Mouse (Mus musculus) megakaryocyte-erythroid progenitor cell, adult 5-6 weeks (primary cell): ENCODE results near the gene Ston1. TPM values are rescaled to one million over a fixed set of nuclear protein-coding genes. Genes with fewer than 3 reads are reported as not detected.

Experiments used
- ATAC-seq: replicated peaks from 2 replicates; pipeline ENCODE4 v1.8.0; 2016; ENCODE audit warnings: mild to moderate bottlenecking, inconsistent platforms; ENCODE audit not compliant: severe bottlenecking, poor library complexity, low FRiP score, low TSS enrichment
- total RNA-seq, 2 experiments: library from RNA; stranded (forward) in 1 of 2; stranded (reverse) in 1 of 2; fragments of 200-1000, 215-1000 nt in 1 of 2; fragments of >200 nt in 1 of 2; fragmentation: Nextera tagmentation in 1 of 2; gene quantifications; 2 replicates each; pipeline ENCODE4 v1.2.3; 2014 to 2017

The Ston1 gene
- total RNA-seq, 2 experiments from 2014 or later = 1.2 TPM; not detected in 1

DNA sequence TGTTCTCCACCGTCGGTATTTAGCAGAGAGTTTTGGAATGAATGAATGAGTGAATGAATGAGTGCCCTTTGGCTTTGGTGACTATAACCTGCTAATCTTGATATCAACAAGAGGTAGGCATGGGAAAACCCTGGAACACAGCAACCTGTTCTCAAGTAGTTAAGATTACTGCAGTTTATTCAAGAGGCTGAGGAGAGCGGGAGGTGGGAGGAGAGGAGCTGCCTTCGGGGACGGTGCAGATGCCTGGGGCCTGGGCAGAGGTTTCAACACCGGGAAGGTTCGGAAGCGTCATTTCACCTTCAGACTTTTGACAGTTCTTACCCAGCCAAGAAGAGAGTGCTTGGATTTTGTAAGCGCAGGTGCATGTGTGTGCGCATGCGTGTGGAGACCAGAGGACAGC is 14.5 kb upstream of the Ston1 start:
- ATAC-seq = no peak

DNA sequence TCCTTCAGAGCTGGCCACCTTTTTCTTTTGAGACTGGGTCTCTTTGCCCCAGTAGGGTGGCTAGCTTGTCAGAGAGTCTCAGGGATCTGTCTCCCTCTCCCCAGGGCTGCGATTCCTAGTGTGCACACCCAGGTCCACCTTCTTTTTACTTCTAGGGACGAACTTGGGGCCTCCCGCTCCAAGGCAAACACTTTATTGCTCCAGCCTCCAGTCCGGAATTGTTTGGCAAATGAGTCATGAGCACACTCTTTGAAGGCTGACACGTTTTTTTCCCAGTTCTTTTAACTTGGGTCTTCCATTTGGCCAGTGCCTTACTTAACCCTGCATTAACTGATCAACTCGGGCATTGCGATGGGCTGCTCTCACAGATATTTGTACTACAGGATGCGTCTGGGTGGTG is 14.1 kb upstream of the Ston1 start:
- no peak for ATAC-seq

DNA sequence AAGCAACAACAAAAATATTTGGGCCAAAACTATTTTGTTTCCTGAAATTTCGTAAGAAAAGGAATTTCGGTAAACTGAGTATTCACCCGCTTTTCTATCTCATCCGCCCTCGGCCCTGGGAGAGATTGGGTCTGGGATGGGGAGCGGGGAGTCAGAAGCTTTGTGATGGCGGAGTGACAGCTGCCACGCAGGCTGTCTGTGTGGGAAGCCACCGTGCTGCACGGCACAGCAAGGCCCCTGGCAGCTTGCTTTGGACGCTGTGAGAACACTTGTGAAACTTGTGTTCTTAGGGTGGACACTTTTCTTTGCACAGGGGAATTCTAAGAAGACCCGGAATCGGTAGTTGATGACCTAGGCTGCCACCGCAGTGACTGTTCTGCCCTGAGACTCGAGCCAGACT is 10.1 kb upstream of the Ston1 start:
- no peak for ATAC-seq

DNA sequence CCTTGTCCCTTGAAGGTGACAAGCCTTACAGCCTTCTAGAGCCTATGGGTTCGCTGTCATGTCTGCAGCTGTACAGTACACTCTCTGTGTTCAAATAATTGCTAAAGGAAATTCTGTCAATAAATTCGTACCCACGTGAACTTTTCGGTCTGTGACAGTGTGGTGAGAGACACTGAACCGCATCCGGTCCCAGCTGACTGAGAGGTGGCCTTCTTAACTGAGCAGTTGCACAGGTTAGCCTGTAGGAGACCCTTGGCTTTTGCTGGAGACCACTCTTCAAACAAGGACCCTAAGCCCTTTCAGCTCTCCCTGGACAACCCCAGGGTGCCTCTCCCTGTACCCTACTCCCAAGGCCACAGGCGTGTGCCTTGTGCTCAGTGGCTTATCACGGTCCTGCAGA is 9.3 kb upstream of the Ston1 start:
- ATAC-seq = 0 out of 2 replicates have a peak, but pooled peaks have one; percentile 52

- ATAC-seq = no peak
These were observed 7.2 kb upstream of the Ston1 start for GRCm38 (mm10) chr17:88590251-88590650.

DNA sequence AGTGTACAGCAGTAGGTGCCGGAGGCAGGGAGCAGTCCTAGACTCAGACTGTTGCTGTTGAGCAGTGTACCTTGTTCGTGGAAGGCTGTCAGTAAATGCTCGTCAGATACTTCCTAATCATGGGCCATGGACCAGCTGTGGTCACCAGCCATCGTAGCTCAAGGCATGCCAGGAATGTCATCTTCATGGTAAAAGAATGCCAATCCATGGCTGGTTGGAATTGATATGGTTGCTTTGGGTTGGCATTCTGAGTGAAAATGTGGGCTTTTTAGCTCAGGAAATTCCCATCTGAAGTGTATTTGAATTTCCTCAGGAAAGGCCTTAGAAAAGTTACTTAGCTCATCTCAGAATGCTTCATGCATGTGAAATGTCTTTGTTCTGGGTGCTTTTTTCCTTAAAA is 2.4 kb upstream of the Ston1 start:
- ATAC-seq = no peak

GRCm38 (mm10) chr17:88596068-88596467 is 1.4 kb upstream of the Ston1 start:
- no peak for ATAC-seq

DNA sequence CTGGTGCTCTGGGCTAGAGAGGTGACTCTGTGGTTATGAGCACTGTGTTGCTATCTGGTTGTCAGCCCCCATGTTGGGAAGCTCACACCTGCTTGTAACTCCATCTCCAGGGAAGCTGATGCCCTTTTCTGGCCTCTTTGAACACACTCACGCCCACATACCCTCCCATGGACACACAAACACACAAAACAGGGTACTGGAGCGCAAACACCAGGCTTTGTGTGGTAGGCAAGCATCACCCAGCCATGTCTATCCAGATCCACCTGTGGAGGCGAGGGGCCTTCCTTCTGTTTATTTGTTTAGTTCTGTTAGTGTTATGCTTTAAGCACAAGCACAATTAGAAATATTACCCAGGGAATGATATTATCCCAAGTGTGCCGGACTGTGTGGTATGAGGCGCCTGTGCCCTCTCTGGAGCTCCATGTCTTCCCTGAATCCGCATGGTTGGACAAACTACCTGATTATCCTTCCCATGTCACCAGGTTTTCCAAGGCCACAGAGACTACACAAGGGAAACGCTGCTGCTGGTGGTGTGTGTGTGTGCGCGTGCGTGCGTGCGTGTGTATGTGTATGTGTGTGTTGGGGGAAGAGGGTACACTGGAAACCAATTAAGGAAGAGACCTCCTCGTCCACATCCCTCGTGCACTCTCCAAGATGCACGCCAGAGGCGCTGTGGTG is 801 bp upstream of the Ston1 start:
- peak; percentile 92 for ATAC-seq

- ATAC-seq = 0 out of 2 replicates have a peak, but pooled peaks have one; percentile 7
These were observed 554 bp downstream of the Ston1 start for GRCm38 (mm10) chr17:88598056-88598420.

- ATAC-seq = no peak
These were observed 1.3 kb downstream of the Ston1 start for GRCm38 (mm10) chr17:88598570-88599368.

GRCm38 (mm10) chr17:88600492-88601026 is 3.1 kb downstream of the Ston1 start:
- no peak for ATAC-seq

DNA sequence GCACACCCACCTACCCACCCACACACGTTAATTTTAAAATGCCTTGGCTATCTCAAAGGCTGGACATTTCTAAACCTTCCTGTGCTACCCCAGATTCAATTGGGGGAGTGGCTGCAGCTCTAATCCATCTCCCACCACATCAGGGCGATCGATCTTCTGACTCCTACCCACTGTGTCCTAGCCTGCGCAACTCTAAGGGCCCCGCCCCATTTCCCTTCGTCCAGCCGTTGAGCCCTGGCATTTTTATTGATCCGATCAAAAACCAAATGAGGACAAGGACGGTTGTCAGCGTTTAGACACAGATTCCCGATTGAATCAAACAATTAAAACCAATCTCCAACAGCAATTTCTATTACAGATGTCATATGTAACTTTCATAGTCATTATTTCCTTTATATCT is 6.5 kb downstream of the Ston1 start:
- no peak for ATAC-seq

DNA sequence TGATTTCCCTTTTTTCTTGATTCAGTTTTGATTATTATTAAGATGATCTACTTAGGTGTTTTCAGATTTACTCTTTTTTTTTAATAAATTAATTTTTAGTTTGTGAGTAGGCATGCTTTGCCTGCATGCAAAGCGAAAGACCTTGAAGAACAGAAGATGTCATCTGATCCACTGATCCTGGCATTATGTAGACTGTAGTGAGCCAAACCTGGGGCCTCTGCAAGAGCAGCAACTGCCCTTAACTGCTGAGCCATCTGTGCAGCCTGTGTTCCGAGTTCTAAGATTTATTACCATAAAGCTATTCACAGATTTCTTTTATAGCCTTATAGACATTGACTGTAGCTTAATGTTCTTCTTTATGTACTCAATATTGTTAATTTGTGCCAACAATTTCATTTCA is 8.6 kb downstream of the Ston1 start:
- ATAC-seq = no peak

GRCm38 (mm10) chr17:88609361-88609760 is 11.9 kb downstream of the Ston1 start:
- no peak for ATAC-seq

DNA sequence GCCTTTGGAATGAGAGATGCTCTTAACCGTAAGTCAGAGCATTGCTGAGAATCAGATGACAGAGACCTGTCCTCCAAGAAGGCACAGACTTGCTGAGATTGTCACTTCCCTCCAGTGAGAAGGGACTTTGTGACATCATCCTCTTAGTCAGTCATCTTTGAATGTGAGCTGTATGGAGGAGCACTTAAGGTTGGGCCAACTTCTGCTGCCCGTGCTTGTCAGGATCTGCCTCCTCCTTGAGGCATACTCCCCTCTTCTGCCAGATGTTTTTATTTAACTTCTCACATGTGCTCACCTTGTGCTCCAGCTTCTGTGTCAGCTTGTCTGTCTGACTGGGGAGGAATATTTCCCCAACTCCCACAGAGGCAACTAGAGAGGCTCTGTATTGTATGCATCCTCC is 13.6 kb downstream of the Ston1 start:
- no peak for ATAC-seq

DNA sequence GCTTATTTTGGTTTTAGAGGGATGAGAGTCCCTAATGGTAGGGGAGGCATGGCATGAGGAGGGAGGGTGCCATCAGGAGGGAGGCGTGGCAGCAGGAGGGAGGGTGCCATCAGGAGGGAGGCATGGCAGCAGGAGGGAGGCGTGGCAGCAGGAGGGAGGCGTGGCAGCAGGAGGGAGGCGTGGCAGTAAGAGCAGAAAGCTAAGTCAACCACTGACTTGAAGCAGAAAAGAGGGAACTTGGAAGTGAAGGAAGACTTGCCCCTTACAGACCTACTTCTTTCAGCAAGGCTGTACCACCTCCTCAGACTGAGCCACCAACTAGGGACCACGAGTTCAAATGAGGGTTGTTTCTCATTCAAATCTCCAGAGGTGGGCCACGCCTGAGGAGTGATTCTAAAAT is 15.7 kb downstream of the Ston1 start:
- ATAC-seq = peak; percentile 89

GRCm38 (mm10) chr17:88613721-88614120 is 16.2 kb downstream of the Ston1 start:
- no peak for ATAC-seq

DNA sequence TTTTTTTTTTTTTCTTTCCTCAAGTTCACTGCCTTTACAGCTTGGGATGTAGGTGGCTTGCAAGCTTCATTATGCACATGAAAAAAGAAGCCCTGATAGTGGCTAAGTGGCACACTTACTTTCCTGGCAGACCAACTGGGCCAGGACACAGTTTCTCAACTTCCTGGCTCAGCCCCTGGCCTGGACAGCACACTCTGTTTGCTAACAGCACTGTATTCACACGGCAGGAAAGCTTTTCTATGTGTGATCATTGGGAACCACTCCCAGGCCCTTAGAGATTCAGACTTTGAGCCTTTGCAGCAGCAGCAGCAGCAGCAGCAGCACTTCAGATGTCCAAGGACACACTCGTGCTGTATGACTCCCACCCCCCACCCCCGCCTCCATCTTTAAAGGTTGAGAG is 16.8 kb downstream of the Ston1 start:
- no peak for ATAC-seq

DNA sequence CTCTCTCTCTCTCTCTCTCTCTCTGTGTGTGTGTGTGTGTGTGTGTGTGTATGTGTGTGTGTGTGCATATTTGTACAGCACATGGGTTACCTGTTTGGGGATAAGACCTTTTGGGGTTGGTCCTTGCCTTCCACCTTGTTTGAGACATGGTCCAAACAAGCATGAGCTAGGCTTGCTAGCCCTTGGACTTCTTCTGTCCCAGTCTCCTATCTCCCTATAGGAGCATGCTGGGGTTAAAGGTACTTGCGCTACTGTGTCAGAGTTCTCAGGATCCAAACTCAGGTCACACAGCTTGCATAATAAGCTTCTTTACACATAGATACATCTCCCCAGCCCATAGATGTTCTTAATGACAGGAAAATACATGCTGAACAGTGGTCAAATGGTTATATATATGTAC is 17.2 kb downstream of the Ston1 start:
- ATAC-seq = no peak

DNA sequence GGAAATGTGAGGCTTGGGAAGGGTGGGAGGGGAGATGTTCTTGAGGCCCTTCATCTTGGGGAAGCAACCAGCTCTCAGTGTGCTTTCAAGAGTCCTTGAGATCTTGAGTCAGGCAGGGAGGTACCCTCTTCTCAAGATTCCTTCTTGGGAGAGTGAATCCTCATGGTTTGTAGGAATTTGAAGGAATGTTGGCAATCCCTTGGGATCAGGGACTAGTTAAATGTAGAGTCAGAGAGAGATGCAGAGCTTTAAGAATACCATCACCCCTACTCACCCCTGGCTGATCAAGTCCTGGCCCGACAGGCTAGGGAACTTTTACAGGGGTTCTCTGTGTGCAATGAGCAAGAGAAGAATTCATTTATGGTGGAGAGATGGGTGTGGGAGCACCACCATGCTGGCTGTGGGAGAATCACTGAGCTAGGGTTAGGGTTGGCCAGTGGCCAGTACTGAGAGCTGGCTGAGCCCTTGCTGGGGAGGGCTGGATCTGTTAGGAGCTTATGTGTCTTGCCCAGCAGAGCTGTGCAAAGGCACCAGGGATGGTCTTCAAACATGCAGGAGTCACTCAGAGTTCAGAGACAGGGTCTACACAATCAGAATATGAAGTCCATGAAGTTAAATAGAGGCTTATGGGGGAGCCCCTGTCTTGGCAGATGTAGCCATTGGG is 18.1 kb downstream of the Ston1 start:
- ATAC-seq = no peak
